Mouse (Mus musculus): ENCODE results near the gene Ctse. TPM values are rescaled to one million over a fixed set of nuclear protein-coding genes. Genes with fewer than 3 reads are reported as not detected.

Gene Ctse
- polyA plus RNA-seq, 1 experiment from 2014 or later, result not detected

DNA sequence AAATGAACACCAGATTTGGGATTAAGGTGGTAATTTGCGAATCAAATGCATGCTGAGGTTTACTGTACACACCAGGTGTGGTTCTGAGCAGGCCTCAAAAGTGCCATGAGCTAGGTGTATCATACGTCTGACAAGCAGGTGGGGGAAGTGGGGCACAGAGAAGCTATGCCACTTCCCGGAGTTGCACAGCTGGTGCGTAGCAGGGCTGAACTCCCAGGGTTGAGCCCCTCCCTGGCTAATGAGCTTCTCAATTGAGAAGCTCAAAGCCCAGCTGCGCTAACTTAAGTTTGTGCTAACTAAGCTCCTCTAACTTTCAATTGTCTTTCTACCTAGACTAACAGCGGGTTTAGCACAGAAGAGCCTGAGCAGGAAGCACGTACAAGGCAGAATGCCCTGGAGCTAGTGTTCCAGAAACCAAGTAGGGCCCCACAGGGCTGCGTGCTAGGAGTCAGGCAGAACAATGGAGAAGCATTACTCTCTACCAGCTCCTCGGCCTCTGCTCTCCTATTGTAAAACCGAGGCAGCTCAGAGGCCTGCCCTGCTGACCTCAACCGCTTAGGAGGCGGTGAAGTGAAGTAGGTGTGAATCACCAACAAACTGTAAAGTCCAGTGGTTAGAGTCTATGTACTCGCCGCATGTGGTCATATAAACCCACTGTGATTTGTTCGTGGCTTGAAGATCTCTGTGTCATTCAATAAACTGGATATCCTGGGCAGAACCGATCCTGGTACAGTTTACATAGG lies 81.0 kb downstream of the Ctse start:
- Histone ChIP-seq H3K9me3 (replicated peaks; ENCODE audit: control insufficient read depth, low read length) (no peaks in the 10 kb centered on the region), H3K9ac (ENCODE audit: low read length) (no peak overlapping the region), H3K36me3 (ENCODE audit: control insufficient read depth, insufficient read depth, low read length) (no peaks in the 10 kb centered on the region), H3K4me3 (ENCODE audit: low read depth, low read length) (no peak overlapping the region), H3K4me1 (ENCODE audit: control insufficient read depth, insufficient read depth, low read length) (no peaks in the 10 kb centered on the region), H3K27me3 (replicated peaks; ENCODE audit: control insufficient read depth, insufficient read depth, low read length) (no peaks in the 10 kb centered on the region), H3K4me2 (ENCODE audit: low read length) (no peak overlapping the region), H3K27ac (ENCODE audit: low read depth, low read length) (no peak overlapping the region)
- WGBS, result 44% methylated on average over 16 of the region's 16 CpGs
- DNase-seq (ENCODE audit: low spot score) (no peak), ATAC-seq (no peak)

DNA sequence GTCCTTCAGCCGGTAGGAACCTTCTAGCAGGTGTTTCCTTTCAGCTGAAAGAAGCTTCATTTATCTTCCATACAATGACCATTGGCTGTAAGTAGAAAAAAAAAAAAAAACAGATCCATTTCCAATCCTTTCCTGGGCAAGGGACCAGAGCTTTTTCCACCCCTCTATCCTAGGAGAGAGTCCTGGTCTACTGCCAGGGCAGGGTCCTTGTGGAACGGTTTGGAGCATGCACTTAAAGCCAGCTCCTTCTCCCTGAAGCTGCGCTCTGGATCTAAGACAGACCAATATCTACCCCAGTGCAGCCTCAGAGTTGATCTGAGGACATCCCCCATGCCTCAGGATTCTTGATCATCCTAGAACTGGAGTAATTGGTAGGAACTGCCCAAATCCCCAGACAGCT lies 83.9 kb downstream of the Ctse start:
- Histone ChIP-seq H3K27me3 (replicated peaks; ENCODE audit: control insufficient read depth, insufficient read depth, low read length) (no peaks in the 10 kb centered on the region), H3K4me2 (ENCODE audit: low read length) (no peak overlapping the region), H3K27ac (ENCODE audit: low read depth, low read length) (no peak overlapping the region), H3K9ac (ENCODE audit: low read length) (no peak overlapping the region), H3K36me3 (ENCODE audit: control insufficient read depth, insufficient read depth, low read length) (no peaks in the 10 kb centered on the region), H3K4me3 (ENCODE audit: low read depth, low read length) (no peak overlapping the region), H3K4me1 (ENCODE audit: control insufficient read depth, insufficient read depth, low read length) (no peaks in the 10 kb centered on the region), H3K9me3 (replicated peaks; ENCODE audit: control insufficient read depth, low read length) (no peaks in the 10 kb centered on the region)
- 88% methylated on average over 3 of the region's 3 CpGs for WGBS
- ATAC-seq (no peak), DNase-seq (ENCODE audit: low spot score) (no peak)

DNA sequence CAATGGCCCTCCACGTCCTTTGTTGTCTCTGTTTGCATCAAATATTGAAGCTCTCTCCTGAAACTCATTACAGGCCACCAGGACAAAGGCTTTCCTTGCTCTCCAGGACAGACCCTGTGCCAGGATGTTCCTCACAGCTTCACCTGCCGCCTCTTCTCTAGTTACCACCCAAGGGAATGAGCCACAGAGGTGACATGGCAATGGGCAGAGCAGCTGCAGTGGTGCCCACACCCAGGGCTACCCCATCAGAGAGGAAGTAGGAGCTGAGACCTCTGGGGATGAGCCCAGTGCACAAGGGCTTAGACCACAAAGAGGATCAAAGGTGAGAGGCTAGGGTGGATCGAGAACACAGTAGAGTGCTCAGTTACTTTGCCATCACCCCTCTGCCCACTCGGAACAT lies 85.4 kb downstream of the Ctse start:
- Histone ChIP-seq H3K36me3 (ENCODE audit: control insufficient read depth, insufficient read depth, low read length) (no peaks in the 10 kb centered on the region), H3K9ac (ENCODE audit: low read length) (no peak overlapping the region), H3K27ac (ENCODE audit: low read depth, low read length) (no peak overlapping the region), H3K4me2 (ENCODE audit: low read length) (no peak overlapping the region), H3K27me3 (replicated peaks; ENCODE audit: control insufficient read depth, insufficient read depth, low read length) (no peaks in the 10 kb centered on the region), H3K4me1 (ENCODE audit: control insufficient read depth, insufficient read depth, low read length) (no peaks in the 10 kb centered on the region), H3K9me3 (replicated peaks; ENCODE audit: control insufficient read depth, low read length) (no peaks in the 10 kb centered on the region), H3K4me3 (ENCODE audit: low read depth, low read length) (no peak overlapping the region)
- 48% methylated on average over 4 of the region's 4 CpGs for WGBS
- DNase-seq (ENCODE audit: low spot score), result no peak
- ATAC-seq, result no peak

Other genes with a start within 250 kb of the Ctse start
- gene Srgap2, start 111.0 kb upstream of the Ctse start, polyA plus RNA-seq (2014; fragmentation: Nextera tagmentation; extraction: Ambion mirVana), result 15.3 and 22.4 TPM in 2 replicates
- gene Fam72a, start 110.4 kb upstream of the Ctse start, polyA plus RNA-seq (2014; fragmentation: Nextera tagmentation; extraction: Ambion mirVana), result 2.3 and 2.7 TPM in 2 replicates
- gene Avpr1b, start 39.1 kb upstream of the Ctse start, polyA plus RNA-seq (2014; fragmentation: Nextera tagmentation; extraction: Ambion mirVana), result not detected in 2 replicates
- 0.98 and 1.1 TPM in 2 replicates for gene Rab7b, start 50.4 kb downstream of the Ctse start, polyA plus RNA-seq (2014; fragmentation: Nextera tagmentation; extraction: Ambion mirVana)
- gene Slc26a9, start 105.7 kb downstream of the Ctse start, polyA plus RNA-seq (2014; fragmentation: Nextera tagmentation; extraction: Ambion mirVana), result 0.04 and 0.12 TPM in 2 replicates
- 0.31 and 0.42 TPM in 2 replicates for gene Pm20d1, start 159.1 kb downstream of the Ctse start, polyA plus RNA-seq (2014; fragmentation: Nextera tagmentation; extraction: Ambion mirVana)
- 11.9 and 14.5 TPM in 2 replicates for gene Slc41a1, start 189.2 kb downstream of the Ctse start, polyA plus RNA-seq (2014; fragmentation: Nextera tagmentation; extraction: Ambion mirVana)
- gene Rab29, start 228.9 kb downstream of the Ctse start, polyA plus RNA-seq (2014; fragmentation: Nextera tagmentation; extraction: Ambion mirVana), result 8.2 and 9.3 TPM in 2 replicates